Mouse (Mus musculus) cerebellum, adult 18-20 months (tissue): ENCODE measurements around the gene Cntn5.

Experiments used
- DNase-seq, 2 experiments: peaks; one replicate each; pipeline ENCODE4 v3.0.0; 2021

The Cntn5 gene

DNA sequence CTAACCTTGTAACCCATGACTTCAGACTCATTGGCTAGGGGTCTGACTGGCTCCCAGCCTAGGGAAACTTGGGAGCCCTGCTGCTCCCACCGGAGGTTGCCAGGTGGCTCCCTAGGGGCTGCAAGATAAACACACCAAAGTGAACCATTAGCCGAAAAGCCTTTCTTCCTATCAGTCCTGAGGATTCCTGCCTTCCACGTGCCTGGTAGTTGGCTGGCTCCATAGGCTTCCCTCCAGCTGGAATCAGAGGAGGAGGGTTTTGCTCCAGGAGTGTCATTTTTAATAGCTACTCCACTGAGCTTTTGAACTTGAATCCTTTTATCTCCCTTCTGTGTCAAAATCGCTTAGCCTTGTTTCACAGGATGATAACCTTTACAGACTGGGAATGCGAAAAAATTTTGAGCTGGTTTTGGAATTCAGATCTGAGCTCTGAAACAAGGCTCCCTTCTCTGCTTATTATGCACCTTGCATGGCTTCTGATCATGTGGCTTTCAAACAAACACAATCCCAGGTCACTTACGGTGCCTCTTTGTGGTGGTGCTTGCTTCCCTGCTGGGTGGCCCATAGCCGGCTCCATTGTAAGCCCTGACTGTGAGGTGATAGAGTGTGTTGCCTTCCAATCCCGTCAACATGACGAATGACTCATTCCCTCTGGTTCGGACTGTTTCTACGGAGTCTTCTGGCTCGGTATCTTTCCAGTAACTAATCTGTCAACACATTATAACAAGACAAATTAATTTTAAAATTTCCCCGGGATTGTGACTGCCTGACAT, 1231.1 kb downstream of the Cntn5 start:
- DNase-seq: no peak

- no peak for DNase-seq
These were observed 1251.1 kb downstream of the Cntn5 start for GRCm38 (mm10) chr9:9653463-9653862.

DNA sequence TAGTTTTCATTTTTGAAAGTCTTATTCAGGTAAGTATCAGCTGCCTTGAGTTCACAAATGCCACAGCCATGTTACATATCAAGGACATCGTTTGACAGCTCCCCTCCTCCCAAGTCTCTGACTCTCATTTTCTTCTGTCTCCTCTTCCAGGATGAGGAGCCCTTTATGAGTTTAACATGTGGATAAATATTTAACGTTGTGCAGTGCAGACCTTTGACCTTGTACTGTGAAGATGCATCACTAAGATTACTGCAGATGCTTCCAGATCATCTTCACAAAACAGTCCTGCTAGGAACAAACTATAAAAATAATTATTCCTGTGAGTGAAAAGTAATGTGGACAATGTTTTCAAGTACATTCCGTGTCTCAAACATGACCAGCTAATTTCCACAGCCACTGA, 1257.2 kb downstream of the Cntn5 start:
- DNase-seq: no peak

GRCm38 (mm10) chr9:9646276-9646675, 1258.3 kb downstream of the Cntn5 start:
- no peak for DNase-seq
